Mouse (Mus musculus): ENCODE data around the gene Coq2.

GRCm38 (mm10) chr5:100636794-100637544, 38.0 kb downstream of the Coq2 start:
- TF ChIP-seq POLR2A (IDR thresholded peaks at IDR 0.05; ENCODE audit: borderline replicate concordance, control insufficient read depth, low read depth, low read length): no peak
- TF ChIP-seq CTCF (IDR thresholded peaks at IDR 0.05; ENCODE audit: control insufficient read depth, insufficient read depth, low read length): no peak

Data from bone marrow, adult 2 months (tissue).